Mouse (Mus musculus): Measurements from ENCODE around the gene Rmnd1.

DNA sequence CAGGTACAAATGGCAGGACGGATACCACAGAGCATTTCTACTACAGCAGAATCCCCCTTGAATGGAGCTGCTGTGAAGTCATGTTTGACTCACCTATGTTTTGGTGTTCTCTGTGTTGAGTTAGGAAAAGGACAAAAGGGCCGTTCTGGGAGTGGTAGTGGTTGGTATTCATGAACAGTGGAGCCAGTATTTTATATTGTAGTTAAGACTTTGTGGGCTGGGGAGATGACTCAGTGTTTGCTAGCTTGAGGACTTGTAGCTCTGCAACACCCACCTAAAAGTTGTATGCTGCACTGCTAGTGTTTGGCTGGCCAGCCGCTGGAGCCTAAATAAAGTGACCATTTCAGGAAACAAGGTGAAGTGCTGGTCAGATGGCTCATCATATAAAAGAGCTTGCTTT is 36.9 kb downstream of the Rmnd1 start:
- TF ChIP-seq CTCF (IDR thresholded peaks at IDR 0.05; ENCODE audit: low read depth, low read length) (no peak), POLR2A (IDR thresholded peaks at IDR 0.05; ENCODE audit: insufficient read depth, low read length) (no peak)

Data from ES-Bruce4 (cell line).